Mouse (Mus musculus) fibroblast of lung, adult 2 months (primary cell): ENCODE data around the gene Gtf2a1l.

Experiments used
- DNase-seq: peaks from one replicate; pipeline ENCODE4 v3.0.0-alpha.2; 2011; ENCODE audit warnings: low read depth

The Gtf2a1l gene

DNA sequence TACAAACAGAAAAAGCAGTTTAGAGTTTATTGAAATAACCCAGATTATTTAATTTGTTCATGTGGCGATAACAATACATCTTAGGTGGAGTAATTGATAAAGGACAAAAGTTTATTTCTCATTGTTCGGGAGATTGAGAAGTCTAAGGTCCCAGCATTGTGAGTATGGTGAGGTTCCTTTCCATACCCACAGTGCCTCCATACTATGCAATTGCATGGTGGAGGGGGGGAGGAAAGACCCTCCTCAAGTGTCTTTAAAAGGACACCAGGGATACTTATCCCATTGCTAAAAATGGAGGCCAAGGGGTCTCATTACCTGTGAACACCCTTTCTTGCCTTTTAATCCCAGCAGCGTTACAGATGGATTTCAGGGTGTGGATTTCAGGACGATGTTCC lies 15.1 kb upstream of the Gtf2a1l start:
- DNase-seq = no peak

DNA sequence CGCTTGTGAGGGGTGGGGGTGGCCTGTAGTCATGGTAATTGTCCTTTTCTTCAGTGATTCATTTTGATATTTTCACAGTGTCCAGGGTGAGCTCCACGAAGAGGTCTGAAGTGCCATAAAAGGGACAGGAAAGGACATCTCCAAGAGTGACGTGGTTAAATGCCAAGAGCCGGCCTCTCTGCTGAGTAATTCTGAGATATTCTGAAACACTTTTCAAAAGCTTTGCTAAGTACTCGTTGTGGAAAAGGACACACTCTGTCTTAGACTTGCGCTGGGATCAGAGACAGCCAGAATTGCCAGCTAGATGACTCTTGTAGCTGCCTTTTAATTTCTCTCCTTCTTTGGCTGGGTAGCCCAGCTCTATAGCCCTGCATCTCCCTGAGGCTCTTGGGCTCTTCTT lies 9.9 kb upstream of the Gtf2a1l start:
- no peak for DNase-seq

DNA sequence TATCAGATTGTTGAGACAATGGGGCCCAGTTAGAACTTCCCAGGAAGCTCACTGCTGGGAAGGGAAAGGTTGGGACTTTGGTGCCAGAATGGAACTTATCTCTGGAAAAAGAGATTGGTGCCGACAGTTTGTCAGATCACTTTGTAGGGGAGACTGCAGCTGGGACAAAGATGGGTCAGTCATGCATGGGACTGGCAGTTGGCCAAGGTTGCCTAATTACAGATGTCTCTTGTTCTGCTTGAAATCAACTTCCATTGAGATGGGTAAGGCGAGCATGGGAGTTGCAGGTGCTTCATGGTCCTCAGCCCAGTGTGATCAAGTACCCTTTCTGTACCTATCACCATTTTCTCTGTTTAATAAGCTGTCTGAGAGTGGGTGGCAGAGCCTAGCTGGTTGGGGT lies 2.4 kb upstream of the Gtf2a1l start:
- no peak for DNase-seq

DNA sequence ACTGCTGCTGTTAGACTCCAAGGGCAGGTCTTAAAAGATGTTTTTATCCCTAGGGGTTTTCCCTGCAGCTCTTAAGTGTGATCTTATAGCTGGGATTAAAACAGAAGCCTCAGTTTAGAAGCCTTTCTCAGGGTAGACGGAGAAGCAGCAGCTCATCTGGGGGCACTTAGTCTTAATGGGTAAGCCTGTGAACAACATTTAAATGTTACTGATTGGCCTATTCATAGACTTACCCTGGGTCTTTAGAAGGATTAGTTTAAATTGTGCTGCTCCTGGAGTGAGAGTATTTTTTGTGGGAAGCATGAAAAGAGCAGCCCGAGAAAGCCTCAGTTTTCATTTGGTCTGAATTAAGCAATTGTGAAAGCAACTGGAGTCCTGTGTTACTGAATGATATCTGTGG lies 1.5 kb downstream of the Gtf2a1l start:
- no peak for DNase-seq

DNA sequence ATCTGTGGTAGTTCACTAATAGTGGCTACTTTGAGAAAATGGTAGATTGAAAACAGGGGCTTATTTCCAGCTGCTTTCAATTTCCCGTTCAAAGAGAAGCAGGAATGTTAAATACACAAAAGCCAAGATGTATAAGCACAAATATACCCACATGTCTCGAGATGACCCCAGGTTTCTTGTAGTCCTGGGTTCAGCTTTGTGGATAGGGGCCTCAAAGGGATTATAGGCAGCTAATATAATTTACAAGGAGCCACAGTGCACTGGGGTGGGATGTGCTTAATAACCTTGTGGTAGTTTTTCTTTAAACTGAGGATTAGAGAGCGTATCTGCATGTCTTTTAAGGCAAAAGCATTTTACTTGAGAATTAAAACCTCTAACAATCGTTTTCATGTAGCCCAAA lies 2.3 kb downstream of the Gtf2a1l start:
- DNase-seq = no peak

DNA sequence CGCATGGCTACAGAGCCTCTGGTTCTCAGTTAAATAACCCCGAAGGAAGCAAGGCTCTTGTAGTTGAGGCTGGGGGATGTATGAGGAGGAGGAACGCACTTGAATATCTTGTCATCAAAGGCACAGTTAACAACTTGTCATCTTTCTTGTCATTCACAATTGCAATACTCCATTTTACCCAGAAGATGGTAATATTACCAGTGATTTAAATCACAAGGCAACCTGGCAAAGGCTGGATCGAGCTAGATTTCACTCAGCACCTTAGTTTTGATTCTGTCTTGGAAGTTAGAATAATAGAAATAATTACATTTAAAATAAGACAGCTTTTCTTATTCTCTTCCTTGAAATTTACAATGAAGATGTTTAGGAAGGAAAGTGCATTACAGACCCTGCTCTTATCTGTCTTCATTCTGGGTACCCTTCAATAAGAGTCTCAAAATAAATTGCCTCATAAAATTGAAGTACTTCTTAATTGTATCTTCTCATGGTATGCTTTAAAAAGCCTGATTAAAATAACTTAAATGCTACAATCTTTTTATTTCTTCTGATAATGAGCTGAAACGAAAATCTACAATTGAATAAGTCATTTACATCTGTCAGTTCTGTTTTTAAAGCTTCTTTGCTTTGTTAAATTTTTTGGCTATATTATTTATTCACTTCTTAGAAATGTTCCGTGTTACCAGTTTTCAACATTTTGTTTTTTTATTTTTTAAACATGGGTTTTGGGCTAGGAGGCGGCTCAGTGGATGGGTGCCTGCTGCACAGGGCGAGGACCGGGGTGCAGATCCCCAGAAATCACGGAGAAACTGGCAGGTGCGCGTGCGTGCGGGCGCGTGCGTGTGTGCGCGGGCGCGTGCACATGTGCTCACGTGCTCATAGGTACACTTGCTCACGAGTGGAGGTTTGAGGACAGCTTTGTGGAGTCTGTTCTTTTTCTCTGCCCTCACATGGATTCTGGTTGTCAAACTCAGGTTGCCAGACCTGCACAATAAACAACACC lies 7.2 kb downstream of the Gtf2a1l start:
- no peak for DNase-seq

DNA sequence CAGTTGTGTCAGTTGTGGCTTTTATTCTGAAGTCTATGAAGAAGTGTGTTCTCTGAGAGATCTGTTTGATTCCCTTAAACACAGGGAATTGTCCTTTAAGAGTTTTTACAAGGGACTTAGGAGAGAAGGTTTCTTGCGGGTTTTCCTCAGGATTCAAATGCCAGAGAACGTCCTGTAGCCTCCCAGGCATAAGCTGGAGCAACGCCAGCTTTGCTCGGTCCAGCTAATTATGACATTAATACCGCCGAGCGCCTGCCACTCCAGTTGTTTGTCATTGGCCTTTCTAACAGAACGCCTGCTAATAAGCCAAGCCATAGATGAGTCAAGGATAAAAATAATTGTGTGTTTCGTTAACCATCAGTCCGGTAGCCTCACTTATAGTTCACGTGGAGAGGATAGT lies 19.8 kb downstream of the Gtf2a1l start:
- DNase-seq = no peak

DNA sequence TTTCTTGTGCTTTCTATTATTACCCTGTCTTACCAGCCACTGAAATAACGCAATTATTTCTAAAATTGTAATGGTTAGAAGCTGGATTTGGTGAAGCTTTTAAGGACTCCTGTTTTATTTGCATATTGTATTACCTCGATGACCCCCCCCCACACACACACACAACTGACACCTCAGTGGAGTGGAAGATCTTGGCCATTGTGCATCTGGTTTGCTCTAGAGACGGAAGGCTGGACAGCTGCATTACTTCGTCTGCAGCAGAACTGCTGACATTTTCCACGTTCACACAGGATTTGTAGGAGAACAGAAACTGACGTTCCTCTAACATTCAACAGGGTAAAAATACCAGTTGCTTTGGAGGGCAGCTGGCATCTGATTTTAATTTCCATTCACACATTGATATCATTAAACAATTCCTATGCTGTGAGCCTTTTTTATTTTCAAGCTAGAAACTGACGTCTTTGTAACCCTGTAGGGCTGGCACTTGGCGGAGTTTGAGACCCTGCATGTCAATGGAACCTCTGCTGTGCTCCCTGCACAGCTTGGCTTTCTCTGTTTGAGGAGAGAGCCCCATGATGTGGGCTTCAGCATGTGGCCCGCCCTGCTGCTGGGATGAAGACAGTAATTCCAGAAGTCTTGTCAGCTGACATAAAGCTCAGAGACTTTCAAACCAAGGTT lies 28.3 kb downstream of the Gtf2a1l start:
- DNase-seq = no peak

DNA sequence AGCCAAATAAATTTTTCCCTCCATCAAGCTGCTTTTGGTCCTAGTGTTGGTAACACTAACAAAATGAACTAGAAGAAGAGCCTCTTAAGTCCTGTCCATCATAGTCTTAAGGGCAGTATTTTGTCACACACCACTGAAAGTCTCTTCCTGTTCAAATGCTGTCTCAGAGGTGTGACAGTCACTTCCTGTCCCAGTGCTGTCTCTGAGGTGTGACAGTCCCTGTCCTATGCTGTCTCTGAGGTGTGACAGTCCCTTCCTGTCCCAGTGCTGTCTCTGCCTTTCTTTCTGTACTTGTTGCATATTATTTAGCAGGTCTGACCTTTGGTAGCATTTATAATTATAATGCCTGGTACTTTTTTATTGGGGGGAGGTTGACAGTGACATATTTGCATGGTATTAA lies 32.4 kb downstream of the Gtf2a1l start:
- DNase-seq = no peak

DNA sequence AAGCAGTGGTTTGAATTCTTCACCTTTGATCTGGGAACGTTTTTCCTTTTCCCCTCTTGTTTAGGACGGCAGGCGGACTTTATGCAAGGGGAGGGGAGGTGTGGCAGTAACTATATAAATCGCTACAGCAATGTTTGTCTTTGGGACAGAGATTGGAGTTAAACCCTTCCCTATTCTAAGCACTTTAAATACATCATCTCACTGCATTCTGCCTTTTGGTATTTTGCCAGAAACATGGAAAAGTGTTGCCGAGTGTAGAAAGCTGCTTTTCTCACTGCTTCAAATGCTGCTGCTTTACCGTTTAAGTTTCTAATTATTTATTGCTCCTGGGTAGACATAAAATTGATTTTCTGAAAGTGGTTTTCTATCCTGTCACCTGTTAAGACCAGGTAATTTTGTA lies 33.9 kb downstream of the Gtf2a1l start:
- DNase-seq = no peak

DNA sequence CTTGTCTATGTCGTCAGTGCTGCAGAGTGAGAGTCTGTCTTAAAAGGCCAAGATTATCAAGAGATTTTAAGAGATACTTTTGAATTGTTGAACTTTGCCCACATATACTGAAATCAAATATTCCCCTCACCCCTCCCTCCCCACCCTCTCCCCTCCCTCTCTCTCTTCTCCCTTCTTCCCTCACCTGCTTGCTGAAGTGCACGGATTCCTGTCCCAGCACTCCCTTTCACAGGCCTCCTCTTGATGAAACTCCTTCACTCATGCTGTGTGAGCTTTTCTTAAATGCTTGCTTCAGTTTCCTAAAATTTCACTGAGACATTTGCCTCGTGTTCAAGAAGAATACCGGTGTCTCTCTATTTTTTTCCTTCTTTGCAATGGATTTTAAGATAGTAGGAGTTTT lies 34.7 kb downstream of the Gtf2a1l start:
- DNase-seq = no peak

DNA sequence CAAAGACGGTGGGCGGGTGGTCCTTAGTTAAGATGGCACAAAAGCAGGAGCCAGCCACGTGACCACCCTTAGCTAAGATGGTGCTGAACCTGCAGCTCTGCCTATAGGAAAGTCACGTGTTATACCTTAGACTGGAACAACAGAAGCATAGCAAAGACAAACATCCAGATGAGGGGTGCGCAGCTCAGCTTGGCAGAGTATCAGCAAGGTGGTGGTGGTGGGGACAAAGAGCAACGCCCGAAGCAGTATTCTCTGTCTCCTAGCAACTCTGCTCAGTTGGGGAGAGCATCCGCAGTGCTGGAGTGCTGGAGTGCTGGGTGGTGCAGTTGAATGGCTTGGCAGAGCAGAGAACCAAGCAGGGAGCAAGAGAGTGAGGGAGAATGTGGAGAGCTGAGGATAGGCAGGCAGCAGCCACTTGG lies 37.8 kb downstream of the Gtf2a1l start:
- DNase-seq = no peak

DNA sequence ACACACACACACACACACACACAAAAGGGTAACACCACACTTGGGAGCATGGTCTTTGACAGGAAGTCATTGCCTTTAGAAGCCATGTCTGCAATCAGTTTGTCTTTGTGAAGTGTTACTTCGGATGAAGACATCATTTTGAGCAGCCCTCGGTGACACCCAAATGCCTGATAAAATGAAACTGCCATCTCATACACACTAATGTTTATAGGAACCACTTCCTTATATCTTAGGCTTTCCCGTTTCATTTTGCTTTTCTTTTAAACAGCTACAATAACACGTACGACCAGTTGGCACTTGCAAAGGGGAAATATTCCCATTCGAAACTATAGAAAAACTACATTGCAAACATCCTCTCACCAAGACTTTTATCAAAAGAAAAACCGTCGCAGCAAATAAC lies 81.2 kb downstream of the Gtf2a1l start:
- no peak for DNase-seq

DNA sequence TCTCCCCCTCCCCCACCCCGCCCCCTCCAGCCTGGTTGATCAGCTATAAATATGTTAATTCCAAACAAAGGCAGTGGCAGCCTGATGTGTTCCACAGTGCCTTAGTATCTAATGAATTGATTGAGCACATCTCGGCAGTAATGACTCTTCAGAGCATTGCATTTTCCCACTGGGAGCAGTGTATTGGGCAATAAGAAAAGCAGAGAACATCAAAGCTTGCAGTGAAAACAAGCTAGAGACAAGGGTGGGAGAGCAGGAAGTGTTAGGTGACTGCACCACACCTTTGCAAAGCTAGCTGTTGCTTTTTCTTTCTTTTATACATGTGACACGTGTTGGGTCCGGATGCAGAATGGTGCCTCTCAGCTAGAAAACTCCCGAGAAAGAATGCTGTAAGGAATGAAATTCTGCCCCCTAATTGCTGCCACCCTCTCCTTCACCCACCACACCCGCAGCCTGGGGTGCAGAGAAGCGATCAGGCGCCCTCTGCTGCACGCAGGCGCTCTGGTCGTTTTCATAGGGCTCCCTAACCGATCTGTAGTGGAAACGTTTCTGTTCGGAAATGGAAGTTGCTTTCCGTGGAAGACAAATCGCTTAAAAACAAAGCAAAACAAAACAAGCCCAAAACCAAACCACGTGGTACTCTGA lies 84.5 kb downstream of the Gtf2a1l start:
- DNase-seq = no peak

DNA sequence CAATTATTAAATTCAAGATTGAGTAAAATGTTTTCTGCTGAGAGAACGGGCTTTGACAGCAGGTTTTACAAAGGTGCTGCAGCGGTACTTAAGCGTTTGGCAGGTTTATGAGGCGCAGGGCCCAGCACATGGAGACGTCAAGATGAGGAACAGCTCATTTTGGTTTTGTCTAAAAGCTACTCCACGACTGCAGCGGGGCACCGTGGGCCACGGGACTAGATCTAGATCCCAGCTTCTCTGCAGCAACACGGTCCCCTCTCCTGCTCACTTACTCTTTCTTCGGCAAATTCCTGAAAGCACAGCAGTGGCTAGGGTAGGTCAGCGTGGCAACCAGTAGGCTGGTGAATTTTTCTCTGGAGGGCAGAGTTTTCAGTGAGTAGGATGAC lies 85.0 kb downstream of the Gtf2a1l start:
- DNase-seq = no peak

DNA sequence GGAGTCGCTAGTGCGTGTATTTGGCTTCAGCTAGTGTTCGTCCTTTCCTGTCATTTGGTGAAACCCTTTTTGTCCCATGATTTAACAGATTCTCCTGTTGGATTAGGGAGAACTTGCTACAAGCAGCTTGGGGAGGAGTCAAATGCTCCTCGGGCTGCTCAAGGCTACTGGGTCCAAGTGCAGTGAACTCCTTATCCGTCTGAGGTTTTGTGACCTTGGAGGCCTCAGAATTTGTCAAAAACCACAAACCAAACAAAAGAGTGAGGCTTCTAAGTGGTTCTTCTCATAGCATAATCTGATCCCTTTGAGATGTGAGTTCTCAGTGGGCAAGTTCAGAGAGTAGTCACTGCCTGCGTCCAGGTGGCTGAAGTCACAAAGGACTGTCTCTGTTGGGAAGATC lies 87.3 kb downstream of the Gtf2a1l start:
- DNase-seq = no peak

DNA sequence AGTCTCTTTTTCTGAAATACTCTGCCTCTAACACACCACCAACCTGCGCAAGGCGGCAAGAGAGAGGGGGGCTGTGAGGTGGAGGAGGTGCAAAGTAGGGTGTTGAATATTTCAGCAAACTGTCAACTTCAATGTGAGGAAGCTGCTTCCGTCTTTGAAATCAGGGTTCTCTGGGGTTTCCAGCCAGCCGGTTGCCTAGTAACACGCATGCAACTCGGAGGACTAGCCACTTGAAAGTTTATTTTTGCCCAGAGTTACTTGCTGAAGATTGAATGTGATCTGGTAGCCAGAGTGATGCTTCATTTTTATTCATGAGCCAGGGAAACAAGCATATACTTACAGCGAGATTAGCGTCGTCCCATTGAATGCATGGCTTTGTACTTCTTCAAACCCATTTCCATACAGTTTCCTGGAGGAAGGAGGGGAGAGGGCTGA lies 89.6 kb downstream of the Gtf2a1l start:
- DNase-seq = no peak

DNA sequence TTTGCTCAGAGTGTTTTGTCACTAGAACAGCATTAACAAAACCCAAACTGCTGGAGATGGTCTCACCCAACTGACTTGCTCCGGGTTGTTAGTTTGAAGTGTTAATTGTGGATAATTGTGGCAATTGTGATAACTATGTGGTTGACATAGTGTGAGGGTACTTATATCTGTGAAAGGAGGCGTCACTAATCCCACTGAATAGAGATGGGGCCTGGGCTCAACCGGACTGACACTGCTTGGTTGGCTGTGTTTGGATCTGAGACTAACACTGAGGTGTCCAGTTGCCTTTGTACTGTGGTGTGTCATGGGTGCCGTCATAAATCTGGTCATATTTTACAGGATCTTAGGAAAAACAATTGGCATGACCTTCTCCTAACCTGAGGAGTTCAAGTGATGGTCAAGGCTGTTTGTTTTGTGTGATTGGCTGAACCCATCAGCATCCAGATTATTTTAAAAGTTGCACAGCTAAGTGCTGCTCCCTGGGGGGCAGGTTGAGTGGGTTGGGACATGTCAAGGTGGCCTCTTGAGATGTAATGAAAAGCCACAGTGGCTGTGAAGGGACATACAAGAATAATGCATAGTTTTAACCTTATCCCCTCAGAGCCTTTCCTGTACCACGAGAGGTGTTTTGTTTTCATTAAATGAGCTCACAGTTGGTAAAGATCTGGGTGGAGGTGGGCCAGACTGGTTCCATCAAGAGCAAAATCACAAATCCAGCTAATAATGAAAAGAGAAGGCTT lies 95.1 kb downstream of the Gtf2a1l start:
- DNase-seq = no peak

DNA sequence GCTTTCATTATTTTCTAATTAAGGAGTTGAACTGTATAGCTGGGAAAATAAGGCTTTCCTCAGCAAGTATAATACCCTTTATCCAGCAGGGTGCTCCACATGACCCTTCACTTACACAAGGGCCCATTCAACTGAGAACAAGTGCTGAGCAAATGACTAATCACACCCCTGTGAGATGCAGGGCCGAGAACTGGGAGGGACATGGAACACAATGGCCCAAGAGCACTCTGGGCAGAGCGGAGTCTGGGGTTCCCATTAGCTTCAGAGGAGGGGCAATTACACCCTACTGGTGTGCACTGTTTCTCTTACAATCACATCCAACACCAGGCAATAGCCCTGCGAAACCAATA lies 95.7 kb downstream of the Gtf2a1l start:
- DNase-seq = no peak
